Mouse (Mus musculus) kidney, embryonic 16.5 days (tissue): ENCODE measurements around the gene Sh2d6. TPM values are rescaled to one million over a fixed set of nuclear protein-coding genes. Genes with fewer than 3 reads are reported as not detected.

Experiments used
- ATAC-seq: fragments of 200-750 bp; cut with Nextera tagmentation; 2 replicates; pipeline ENCODE4 v1.8.0; 2017; ENCODE audit warnings: moderate TSS enrichment; ENCODE audit not compliant: low FRiP score, low TSS enrichment
- H3K27ac ChIP-seq: fragments of 300-500 bp; sonication (generic); 2 replicates; pipeline ENCODE4 v1.5.1; 2014; ENCODE audit warnings: low read length
- H3K27me3 ChIP-seq: fragments of 300-500 bp; sonication (generic); 2 replicates; pipeline ENCODE4 v1.6.1; 2014; ENCODE audit warnings: low read length, control low read depth, mixed read lengths; ENCODE audit not compliant: insufficient read depth
- H3K36me3 ChIP-seq: fragments of 300-500 bp; sonication (generic); 2 replicates; pipeline ENCODE4 v1.6.1; 2014; ENCODE audit warnings: low read length, control low read depth, mixed read lengths; ENCODE audit not compliant: insufficient read depth
- H3K4me1 ChIP-seq: fragments of 300-500 bp; sonication (generic); 2 replicates; pipeline ENCODE4 v1.6.1; 2014; ENCODE audit warnings: low read length, control low read depth, mixed read lengths; ENCODE audit not compliant: insufficient read depth
- H3K4me2 ChIP-seq: fragments of 300-500 bp; sonication (generic); replicated peaks from 2 replicates; pipeline ENCODE4 v1.6.1; 2014; ENCODE audit warnings: low read depth, low read length
- H3K4me3 ChIP-seq: fragments of 300-500 bp; sonication (generic); 2 replicates; pipeline ENCODE4 v1.5.1; 2014; ENCODE audit warnings: mild to moderate bottlenecking, low read length
- H3K9ac ChIP-seq: fragments of 300-500 bp; sonication (generic); replicated peaks from 2 replicates; pipeline ENCODE4 v1.6.1; 2014; ENCODE audit warnings: low read length
- H3K9me3 ChIP-seq: fragments of 300-500 bp; sonication (generic); 2 replicates; pipeline ENCODE4 v1.6.1; 2016; ENCODE audit warnings: low read length, control low read depth
- WGBS: fragments of 180-500 bp; shearing (Covaris S2); extraction: QIAGEN DNeasy Blood & Tissue Kit; methylation state at CpG from one replicate; pipeline ENCODE4 v1.1.7; 2014; 5-methylcytosine and 5-hydroxymethylcytosine counted together
- polyA plus RNA-seq: library from polyadenylated mRNA; unstranded; fragments of >200 nt; fragmentation: Nextera tagmentation; extraction: Ambion mirVana; gene quantifications from 2 replicates; pipeline ENCODE4 v1.2.1, GENCODE M21; 2015

Sh2d6 gene
- polyA plus RNA-seq, 1 experiment from 2014 or later: 0.17 TPM

DNA sequence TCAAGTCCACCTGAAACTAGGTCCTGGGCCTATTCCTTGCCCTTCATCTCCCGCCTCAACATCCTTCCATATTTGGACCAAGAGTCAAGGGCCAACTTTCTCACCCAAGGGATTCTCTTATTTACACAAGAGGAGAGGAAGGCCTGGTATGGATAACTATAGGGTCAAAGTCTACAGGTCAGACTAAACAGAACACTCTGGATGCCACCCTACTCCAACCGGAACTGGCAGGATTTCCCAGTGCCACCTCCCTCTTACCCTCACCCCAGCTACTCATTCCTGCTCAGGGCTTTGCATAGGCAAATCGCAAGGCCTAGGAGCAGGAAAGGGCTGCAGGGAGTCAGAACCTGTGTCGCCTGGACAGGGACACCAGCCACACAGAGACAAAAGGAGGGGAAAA is 1.7 kb upstream of the Sh2d6 start:
- H3K9me3 ChIP-seq: no peaks in the 10 kb centered on the region
- H3K27me3 ChIP-seq: no peaks in the 10 kb centered on the region
- H3K4me1 ChIP-seq: peaks cover 18% of the 10 kb centered on the region
- no peak overlapping the region for H3K27ac ChIP-seq
- no peak overlapping the region for H3K4me3 ChIP-seq
- WGBS: 80% methylated on average over 4 of the region's 4 CpGs
- ATAC-seq: no peak
- no peak overlapping the region for H3K4me2 ChIP-seq
- H3K36me3 ChIP-seq: no peaks in the 10 kb centered on the region
- H3K9ac ChIP-seq: no peak overlapping the region

DNA sequence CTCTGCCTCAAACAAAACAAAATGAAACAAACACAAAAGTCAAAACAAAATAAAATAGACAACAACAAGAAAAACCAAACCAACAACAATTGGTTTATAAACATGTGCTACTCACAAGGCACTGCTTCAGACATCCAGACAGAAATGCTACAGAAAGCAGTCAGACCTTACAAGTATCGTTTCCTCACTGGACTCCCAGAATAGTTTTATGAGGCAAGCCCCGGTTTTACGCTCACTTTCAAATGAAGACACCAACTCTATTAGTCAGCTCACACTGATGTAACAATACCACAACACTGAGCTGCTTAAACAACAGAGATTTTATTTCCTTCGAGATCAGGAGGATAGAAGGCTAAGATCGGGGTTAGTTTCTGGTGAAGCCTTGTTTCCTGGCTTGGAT is 781 bp upstream of the Sh2d6 start:
- H3K4me2 ChIP-seq: no peak overlapping the region
- ATAC-seq: no peak
- no peaks in the 10 kb centered on the region for H3K36me3 ChIP-seq
- no peak overlapping the region for H3K9ac ChIP-seq
- no peaks in the 10 kb centered on the region for H3K9me3 ChIP-seq
- 56% methylated on average over 5 of the region's 5 CpGs for WGBS
- no peak overlapping the region for H3K4me3 ChIP-seq
- no peak overlapping the region for H3K27ac ChIP-seq
- no peaks in the 10 kb centered on the region for H3K27me3 ChIP-seq
- peaks cover 18% of the 10 kb centered on the region for H3K4me1 ChIP-seq

DNA sequence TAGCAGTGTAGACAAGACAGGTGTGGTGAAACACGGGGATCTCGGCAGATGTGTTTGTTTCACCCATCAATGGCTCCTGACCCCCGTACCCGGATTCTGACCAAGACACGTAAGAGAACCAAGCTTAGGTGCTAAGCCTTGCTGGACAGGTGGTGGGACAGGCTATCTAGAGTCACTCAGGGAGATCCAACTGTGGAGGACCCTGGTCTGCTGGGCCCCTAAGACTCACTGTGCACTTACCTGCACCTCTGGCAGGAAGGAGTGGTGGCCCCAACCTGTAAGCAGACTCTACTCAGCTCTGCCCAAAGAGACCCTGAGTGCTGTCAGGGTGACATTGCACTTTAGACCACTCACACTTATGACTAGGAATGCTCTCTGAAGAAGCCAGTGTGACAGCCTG is 603 bp downstream of the Sh2d6 start:
- no peaks in the 10 kb centered on the region for H3K36me3 ChIP-seq
- no peaks in the 10 kb centered on the region for H3K27me3 ChIP-seq
- H3K27ac ChIP-seq: no peak overlapping the region
- no peak overlapping the region for H3K4me3 ChIP-seq
- WGBS: 91% methylated on average over 5 of the region's 5 CpGs
- peaks cover 18% of the 10 kb centered on the region for H3K4me1 ChIP-seq
- no peak overlapping the region for H3K4me2 ChIP-seq
- H3K9me3 ChIP-seq: no peaks in the 10 kb centered on the region
- no peak overlapping the region for H3K9ac ChIP-seq
- ATAC-seq: 0 out of 2 replicates have a peak, but pooled peaks have one; percentile 44

DNA sequence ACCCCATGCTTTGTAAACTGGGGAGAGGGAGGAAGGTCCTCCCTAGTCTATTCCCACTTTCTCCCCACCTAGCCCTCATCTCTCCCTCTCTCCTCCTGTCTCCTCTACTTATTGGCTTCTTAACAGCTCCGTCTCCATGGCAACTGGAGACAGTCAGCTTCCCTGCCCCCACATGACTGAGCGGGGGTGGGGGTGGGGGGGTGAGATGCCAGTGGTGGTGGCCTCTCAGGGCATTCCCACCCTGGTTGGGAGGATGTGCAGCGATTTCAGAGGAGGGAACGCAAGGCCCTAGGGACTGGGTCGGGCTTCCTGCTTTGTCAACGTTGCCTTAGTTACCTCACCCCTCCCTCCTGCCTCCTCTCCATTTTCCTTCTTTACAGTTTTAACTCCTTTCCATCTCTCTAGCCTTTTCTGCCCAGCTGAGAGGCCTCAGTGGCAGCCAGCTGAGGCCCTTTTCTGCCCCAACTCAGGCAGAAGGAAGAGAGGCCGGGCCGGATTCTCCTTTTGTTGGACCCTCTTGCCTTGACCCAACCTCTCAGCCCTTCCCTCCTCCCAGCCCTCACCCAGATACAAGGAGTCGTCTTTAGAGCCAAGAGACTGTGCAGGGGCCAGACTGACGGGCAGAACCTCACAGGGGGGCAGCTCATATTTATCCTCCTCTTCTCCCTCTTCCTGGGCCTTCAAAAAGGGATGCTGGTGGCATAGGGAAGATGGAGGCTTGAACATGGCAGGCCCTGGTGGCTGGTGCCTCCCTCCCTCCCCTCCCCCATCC is 1.4 kb downstream of the Sh2d6 start:
- H3K4me2 ChIP-seq: peak overlapping the region; percentile 41
- H3K27ac ChIP-seq: peak overlapping the region; percentile 58
- peak; percentile 64 for ATAC-seq
- WGBS: 16% methylated on average over 9 of the region's 10 CpGs
- peaks cover 18% of the 10 kb centered on the region for H3K4me1 ChIP-seq
- no peaks in the 10 kb centered on the region for H3K27me3 ChIP-seq
- peak overlapping the region; percentile 37 for H3K9ac ChIP-seq
- H3K4me3 ChIP-seq: no peak overlapping the region
- no peaks in the 10 kb centered on the region for H3K9me3 ChIP-seq
- H3K36me3 ChIP-seq: no peaks in the 10 kb centered on the region

DNA sequence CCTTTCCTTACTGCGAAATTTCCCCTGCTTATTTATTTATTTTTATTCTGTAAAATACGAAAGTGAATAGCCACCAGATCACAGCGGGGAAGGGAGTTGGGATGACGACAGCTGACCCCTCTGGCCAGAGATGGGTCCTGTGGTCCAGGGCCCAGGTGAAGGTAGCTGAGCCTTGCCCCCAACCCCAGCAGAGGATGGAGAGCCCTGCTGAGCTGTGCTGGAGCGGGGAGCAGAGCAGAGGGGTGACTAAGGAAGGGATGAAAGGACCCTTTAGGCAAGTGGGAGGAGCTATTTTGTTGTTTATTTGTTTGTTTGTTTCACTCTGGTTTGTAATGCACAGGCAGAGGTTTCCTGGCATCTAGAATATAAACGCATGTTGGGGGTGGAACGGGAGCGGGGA is 2.2 kb downstream of the Sh2d6 start:
- H3K36me3 ChIP-seq: no peaks in the 10 kb centered on the region
- H3K4me3 ChIP-seq: no peak overlapping the region
- no peak overlapping the region for H3K9ac ChIP-seq
- H3K27ac ChIP-seq: no peak overlapping the region
- WGBS: 37% methylated on average over 8 of the region's 8 CpGs
- ATAC-seq: no peak
- peak overlapping the region; percentile 41; the same call in 1 of the 2 replicates for H3K4me2 ChIP-seq
- peaks cover 18% of the 10 kb centered on the region for H3K4me1 ChIP-seq
- no peaks in the 10 kb centered on the region for H3K27me3 ChIP-seq
- H3K9me3 ChIP-seq: no peaks in the 10 kb centered on the region

DNA sequence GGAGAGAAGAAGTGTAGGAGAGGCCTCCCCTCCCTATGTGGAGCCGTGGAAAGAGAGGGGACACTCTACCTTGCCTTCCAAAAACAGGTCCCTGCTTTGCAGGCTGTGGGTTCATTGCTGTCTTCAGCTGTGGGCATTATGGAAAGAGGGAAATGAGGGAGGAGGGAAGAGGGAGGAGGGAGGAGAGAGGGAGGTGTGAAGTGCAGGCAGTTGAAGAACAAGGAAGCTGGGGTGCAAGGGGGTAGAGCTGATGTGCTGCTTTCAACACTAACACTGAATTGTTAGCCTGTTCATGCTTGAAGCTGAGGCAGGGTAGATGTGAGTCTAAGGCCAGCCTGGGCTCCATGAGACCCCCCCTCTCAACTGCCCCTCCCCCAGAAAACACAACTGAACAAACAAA is 2.7 kb downstream of the Sh2d6 start:
- H3K27ac ChIP-seq: no peak overlapping the region
- WGBS: 80% methylated on average over 1 of the region's 1 CpGs
- no peaks in the 10 kb centered on the region for H3K36me3 ChIP-seq
- H3K27me3 ChIP-seq: no peaks in the 10 kb centered on the region
- H3K9ac ChIP-seq: no peak overlapping the region
- ATAC-seq: no peak
- peaks cover 18% of the 10 kb centered on the region for H3K4me1 ChIP-seq
- H3K9me3 ChIP-seq: no peaks in the 10 kb centered on the region
- H3K4me2 ChIP-seq: no peak overlapping the region
- H3K4me3 ChIP-seq: no peak overlapping the region

DNA sequence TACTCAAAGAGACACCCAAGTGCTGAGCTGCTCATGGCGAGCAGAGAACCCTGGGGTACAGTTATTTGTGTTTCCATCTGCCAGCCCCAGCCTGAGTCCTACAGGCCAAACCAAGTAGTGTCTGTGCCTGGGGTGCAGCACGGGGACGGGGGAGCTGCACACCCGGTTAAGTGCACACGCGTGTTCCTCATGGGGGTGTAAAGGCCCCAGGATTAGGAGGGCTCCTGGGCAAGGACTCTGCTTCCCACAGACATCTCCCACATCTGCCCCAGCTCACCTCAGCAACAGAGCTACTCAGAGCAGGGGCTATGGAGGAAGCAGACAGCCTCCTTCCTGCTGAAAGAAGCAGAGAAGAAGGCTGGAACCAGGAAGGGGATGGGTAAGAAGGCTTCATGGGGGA is 5.9 kb downstream of the Sh2d6 start:
- no peak for ATAC-seq
- no peaks in the 10 kb centered on the region for H3K27me3 ChIP-seq
- WGBS: 91% methylated on average over 6 of the region's 6 CpGs
- H3K36me3 ChIP-seq: no peaks in the 10 kb centered on the region
- H3K4me1 ChIP-seq: peaks cover 42% of the 10 kb centered on the region
- H3K9me3 ChIP-seq: no peaks in the 10 kb centered on the region
- no peak overlapping the region for H3K4me3 ChIP-seq
- H3K4me2 ChIP-seq: no peak overlapping the region
- no peak overlapping the region for H3K9ac ChIP-seq
- no peak overlapping the region for H3K27ac ChIP-seq

DNA sequence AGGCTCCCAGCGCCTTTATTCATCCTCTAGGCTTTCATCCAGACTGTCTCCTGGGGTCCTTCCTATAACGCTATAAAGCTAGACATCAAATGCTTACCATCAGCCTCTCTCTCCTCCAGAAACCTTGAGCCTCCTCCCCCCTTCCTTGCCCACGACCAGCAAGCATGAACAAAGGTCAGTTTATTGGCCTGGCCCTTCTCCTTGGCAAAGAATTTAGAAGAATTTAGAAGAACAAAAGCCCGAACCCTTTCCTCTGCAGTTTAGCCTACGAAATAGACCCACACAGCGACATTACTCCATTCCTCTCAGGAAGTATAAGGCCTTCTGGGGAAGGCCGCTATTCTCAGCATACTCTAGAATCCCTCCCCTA is 8.5 kb downstream of the Sh2d6 start:
- WGBS: 54% methylated on average over 7 of the region's 7 CpGs
- peak overlapping the region; percentile 77 for H3K9ac ChIP-seq
- peaks cover 32% of the 10 kb centered on the region for H3K4me1 ChIP-seq
- H3K4me2 ChIP-seq: peak overlapping the region; percentile 58
- H3K27ac ChIP-seq: peak overlapping the region; percentile 89
- H3K27me3 ChIP-seq: no peaks in the 10 kb centered on the region
- no peaks in the 10 kb centered on the region for H3K9me3 ChIP-seq
- H3K36me3 ChIP-seq: no peaks in the 10 kb centered on the region
- no peak for ATAC-seq
- H3K4me3 ChIP-seq: peak overlapping the region; percentile 44

DNA sequence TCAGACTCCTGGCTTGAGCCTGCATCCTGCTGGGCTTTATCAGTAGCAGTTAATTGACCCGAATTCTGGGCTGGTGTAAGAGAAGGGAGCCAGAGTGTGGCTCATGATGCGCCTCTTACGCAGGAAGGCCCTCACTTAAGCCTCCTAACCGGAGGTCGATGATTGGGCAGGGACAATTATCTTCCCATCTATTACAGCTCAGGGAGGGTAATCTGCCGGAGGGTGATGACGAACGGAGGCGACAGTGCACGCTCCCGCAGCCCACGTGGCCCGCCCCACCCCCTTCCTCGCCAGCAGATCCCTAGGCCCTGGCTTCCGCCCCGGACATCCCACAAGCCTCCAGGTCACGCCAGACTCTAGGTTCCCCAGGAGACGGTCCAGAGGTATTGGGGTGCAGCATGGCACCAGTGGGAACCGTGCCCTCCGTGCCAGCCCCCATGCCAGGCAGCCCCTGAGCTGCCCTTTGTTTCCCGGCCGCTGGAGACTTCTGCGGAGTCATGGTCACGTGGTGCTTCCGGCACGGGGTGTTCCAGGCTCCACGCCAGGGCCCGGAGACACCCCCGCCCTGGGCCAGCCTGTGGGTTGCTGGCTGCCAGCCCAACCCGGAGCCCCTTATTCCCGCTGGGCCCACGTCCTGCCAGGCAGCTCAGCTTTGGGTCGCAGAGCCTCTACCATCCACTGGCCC is 9.0 kb downstream of the Sh2d6 start:
- Histone ChIP-seq H3K27ac (peak overlapping the region; percentile 89), H3K36me3 (no peaks in the 10 kb centered on the region), H3K4me2 (peak overlapping the region; percentile 58), H3K27me3 (no peaks in the 10 kb centered on the region), H3K9ac (peak overlapping the region; percentile 77), H3K9me3 (no peaks in the 10 kb centered on the region), H3K4me3 (peak overlapping the region; percentile 44), H3K4me1 (peaks cover 32% of the 10 kb centered on the region)
- WGBS: 10% methylated on average over 33 of the region's 33 CpGs
- peak; percentile 78 for ATAC-seq
